Mouse (Mus musculus) testis, adult 2 months (tissue): Measurements from ENCODE around the gene Ddah2.

Source experiments
- CTCF ChIP-seq: fragments of 200-500 bp; IDR thresholded peaks from 2 replicates; pipeline ENCODE4 v1.5.1; 2012; ENCODE audit warnings: low read depth, mild to moderate bottlenecking, inconsistent platforms, low read length, moderate library complexity; ENCODE audit not compliant: control insufficient read depth, insufficient read depth, insufficient replicate concordance
- POLR2A ChIP-seq: fragments of 200-500 bp; IDR thresholded peaks from 2 replicates; pipeline ENCODE4 v1.6.1; 2012; ENCODE audit warnings: low read depth, mild to moderate bottlenecking, inconsistent platforms, low read length, moderate library complexity; ENCODE audit not compliant: control insufficient read depth

GRCm38 (mm10) chr17:35064378-35064877 lies 5.6 kb downstream of the Ddah2 start:
- no peak for TF ChIP-seq CTCF
- TF ChIP-seq POLR2A, result no peak
